Comparison of ENCODE assay signal across 11 mouse cellular contexts in the genomic region with DNA sequence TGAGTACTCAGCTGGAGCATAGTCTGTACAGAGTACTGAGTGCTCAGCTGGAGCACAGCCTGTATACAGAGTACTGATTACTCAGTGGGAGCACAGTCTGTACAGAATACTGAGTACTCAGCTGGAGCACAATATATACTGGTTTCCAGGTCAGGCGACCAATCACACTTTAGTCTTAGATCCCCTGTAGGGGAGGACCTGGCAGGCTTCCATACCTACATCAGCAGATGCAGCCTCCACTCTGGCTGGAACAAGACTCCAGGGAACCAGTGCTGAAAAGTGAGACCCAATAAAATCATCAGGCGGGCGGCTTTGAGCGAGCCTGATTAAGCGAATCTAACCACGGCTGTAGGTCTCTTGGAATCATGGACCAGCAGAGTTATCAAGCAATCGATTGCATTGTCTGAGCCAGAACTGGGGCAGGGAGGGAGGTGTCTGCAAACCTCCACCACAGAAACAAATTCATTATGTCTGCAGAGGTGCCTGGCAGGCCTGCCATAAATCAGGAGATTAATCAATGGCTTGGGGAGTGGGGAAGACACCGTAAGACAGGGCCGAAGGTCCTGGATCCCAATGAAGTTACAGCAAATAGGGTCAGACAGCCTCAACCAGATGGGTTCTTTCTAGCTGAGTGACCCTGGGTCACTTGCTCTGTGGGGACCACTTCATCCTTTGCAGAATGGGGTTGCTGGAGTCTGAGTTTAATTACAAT. TPM values are rescaled to one million over a fixed set of nuclear protein-coding genes. Genes with fewer than 3 reads are reported as not detected.
DNase-seq lines count a peak whose midpoint lies in the region; ATAC-seq lines count a peak whose summit lies in the region.
"Had no signal": no experiment of that assay in that cellular context is flagged by ENCODE, and none has a peak within 500 bp of the region (broad histone marks: within the 10 kb centered on the region; RNA-seq: fewer than 3 reads in every experiment).

No protein-coding gene starts in this region.

- no peaks in the 10 kb centered on the region for H3K36me3 ChIP-seq in forebrain, embryonic 14.5 days (ENCODE audit: control insufficient read depth, insufficient read depth, low read length)
- no peaks in the 10 kb centered on the region for H3K36me3 ChIP-seq in forebrain, embryonic 16.5 days (ENCODE audit: control insufficient read depth, insufficient read depth)
- no peaks in the 10 kb centered on the region for H3K36me3 ChIP-seq in limb, embryonic 11.5 days (ENCODE audit: control insufficient read depth, insufficient read depth, low read length)
- H3K36me3 ChIP-seq in neural tube, embryonic 12.5 days = no peaks in the 10 kb centered on the region

- H3K27ac ChIP-seq in forebrain, embryonic 14.5 days (ENCODE audit: low read depth, low read length) = no peak overlapping the region
- no peak overlapping the region for H3K27ac ChIP-seq in forebrain, embryonic 16.5 days (ENCODE audit: low read length)
- H3K27ac ChIP-seq in limb, embryonic 11.5 days (replicated peaks; ENCODE audit: low read depth, low read length) = no peak overlapping the region
- peak overlapping the region; percentile 37; the same call in 1 of the 2 replicates for H3K27ac ChIP-seq in neural tube, embryonic 12.5 days

- peak; percentile 48 for DNase-seq in forebrain, embryonic 14.5 days (ENCODE audit: low spot score)
- peak; percentile 39 for DNase-seq in embryo, embryonic 11.5 days (ENCODE audit: low read depth, low spot score)
- DNase-seq in limb, embryonic 11.5 days (ENCODE audit: low spot score) = peak; percentile 60
- no peak for DNase-seq in heart, postnatal 25 days (ENCODE audit: low spot score)
- DNase-seq in testis, postnatal 14 days (ENCODE audit: low spot score) = no peak
- no peak for DNase-seq in ovary, postnatal 10 days (ENCODE audit: low spot score)
- DNase-seq: layer of hippocampus, postnatal 36 days; lung, postnatal 10 days had no signal

- H3K9ac ChIP-seq in forebrain, embryonic 14.5 days (ENCODE audit: low read length) = no peak overlapping the region
- H3K9ac ChIP-seq in forebrain, embryonic 16.5 days (replicated peaks; ENCODE audit: low read depth, low read length) = no peak overlapping the region
- H3K9ac ChIP-seq in limb, embryonic 11.5 days (ENCODE audit: low read length) = no peak overlapping the region
- H3K9ac ChIP-seq in neural tube, embryonic 12.5 days = no peak overlapping the region

- intact Hi-C loops in heart, postnatal 25 days (cut with DNase I) = no loop called here

- H3K4me2 ChIP-seq in forebrain, embryonic 14.5 days (ENCODE audit: low read length) = no peak overlapping the region
- no peak overlapping the region for H3K4me2 ChIP-seq in forebrain, embryonic 16.5 days (ENCODE audit: low read length)
- H3K4me2 ChIP-seq in limb, embryonic 11.5 days (ENCODE audit: low read depth, severe bottlenecking) = no peak overlapping the region
- no peak overlapping the region for H3K4me2 ChIP-seq in neural tube, embryonic 12.5 days (replicated peaks)

- no peaks in the 10 kb centered on the region for H3K27me3 ChIP-seq in forebrain, embryonic 14.5 days (replicated peaks; ENCODE audit: control insufficient read depth, insufficient read depth, low read length)
- H3K27me3 ChIP-seq in forebrain, embryonic 16.5 days (replicated peaks; ENCODE audit: control insufficient read depth, insufficient read depth, low read length) = no peaks in the 10 kb centered on the region
- H3K27me3 ChIP-seq in limb, embryonic 11.5 days (ENCODE audit: control insufficient read depth, insufficient read depth, low read length) = no peaks in the 10 kb centered on the region
- no peaks in the 10 kb centered on the region for H3K27me3 ChIP-seq in neural tube, embryonic 12.5 days (replicated peaks)

- H3K9me3 ChIP-seq in forebrain, embryonic 14.5 days (replicated peaks; ENCODE audit: control insufficient read depth, low read length) = no peaks in the 10 kb centered on the region
- H3K9me3 ChIP-seq in forebrain, embryonic 16.5 days (ENCODE audit: control insufficient read depth, low read length) = no peaks in the 10 kb centered on the region
- no peaks in the 10 kb centered on the region for H3K9me3 ChIP-seq in limb, embryonic 11.5 days (ENCODE audit: control insufficient read depth, low read length)
- H3K9me3 ChIP-seq in neural tube, embryonic 12.5 days = no peaks in the 10 kb centered on the region

- H3K4me3 ChIP-seq in forebrain, embryonic 14.5 days (ENCODE audit: low read depth, low read length) = no peak overlapping the region
- no peak overlapping the region for H3K4me3 ChIP-seq in forebrain, embryonic 16.5 days (replicated peaks; ENCODE audit: low read length)
- H3K4me3 ChIP-seq in limb, embryonic 11.5 days (ENCODE audit: low read depth, low read length) = no peak overlapping the region
- no peak overlapping the region for H3K4me3 ChIP-seq in neural tube, embryonic 12.5 days

- H3K4me1 ChIP-seq in forebrain, embryonic 14.5 days (ENCODE audit: control insufficient read depth, insufficient read depth, low read length) = peaks cover 6% of the 10 kb centered on the region; the same call in 1 of the 2 replicates
- H3K4me1 ChIP-seq in forebrain, embryonic 16.5 days (replicated peaks; ENCODE audit: control insufficient read depth, insufficient read depth, low read length) = peaks cover 5% of the 10 kb centered on the region
- peaks cover 18% of the 10 kb centered on the region for H3K4me1 ChIP-seq in limb, embryonic 11.5 days (ENCODE audit: control insufficient read depth, insufficient read depth, low read length)
- H3K4me1 ChIP-seq in neural tube, embryonic 12.5 days = peaks cover 20% of the 10 kb centered on the region

- WGBS in forebrain, embryonic 14.5 days = 83% methylated on average over 9 of the region's 9 CpGs
- 70% methylated on average over 9 of the region's 9 CpGs for WGBS in forebrain, embryonic 16.5 days
- 18% methylated on average over 9 of the region's 9 CpGs for WGBS in limb, embryonic 11.5 days
- WGBS in neural tube, embryonic 12.5 days = 11% methylated on average over 9 of the region's 9 CpGs

- no peak for ATAC-seq in forebrain, embryonic 14.5 days
- no peak for ATAC-seq in forebrain, embryonic 16.5 days
- ATAC-seq in limb, embryonic 11.5 days (ENCODE audit: insufficient number of reproducible peaks, low FRiP score, low TSS enrichment, low read depth) = 0 out of 2 replicates have a peak, but pooled peaks have one; percentile 35
- peak; percentile 70 for ATAC-seq in neural tube, embryonic 12.5 days (ENCODE audit: low FRiP score, low read depth)

RNA-seq across cellular contexts. Expression of a gene that starts 42.0 kb away (rescaled TPM):
- polyA plus RNA-seq in forebrain, embryonic 14.5 days (2014; fragmentation: Nextera tagmentation; extraction: Ambion mirVana) = 3.4 and 5.3 TPM in 2 replicates
- 6.6 and 11.3 TPM in 2 replicates for polyA plus RNA-seq in forebrain, embryonic 16.5 days (2015; fragmentation: Nextera tagmentation; extraction: Ambion mirVana)
- 2.0 and 2.9 TPM in 2 replicates for polyA plus RNA-seq in limb, embryonic 11.5 days (2014; fragmentation: Nextera tagmentation; extraction: Ambion mirVana)
- polyA plus RNA-seq in neural tube, embryonic 12.5 days (2016; fragmentation: Nextera tagmentation; extraction: Ambion mirVana) = 16.5 and 19.2 TPM in 2 replicates
- total RNA-seq in heart, postnatal 25 days (2021) = under 1 TPM; 0.34 to 0.36 TPM
- total RNA-seq: common myeloid progenitor, adult 5-6 weeks had no signal

Comparison
In these comparisons a context has a peak if more than half of its experiments do, and no peak if none do; other contexts are left out.
1. ATAC-seq: peak in limb, embryonic 11.5 days (single experiment) and neural tube, embryonic 12.5 days (single experiment); none in forebrain, embryonic 14.5 days (single experiment) and forebrain, embryonic 16.5 days (single experiment).
2. DNase-seq: peak in forebrain, embryonic 14.5 days (single experiment), embryo, embryonic 11.5 days (single experiment) and limb, embryonic 11.5 days (single experiment); none in heart, postnatal 25 days (single experiment), testis, postnatal 14 days (single experiment) and ovary, postnatal 10 days (single experiment).